Mouse (Mus musculus): ENCODE data around the gene Nmt2. TPM values are rescaled to one million over a fixed set of nuclear protein-coding genes. Genes with fewer than 3 reads are reported as not detected.
A peak's percentile ranks its signal among the peaks of the same experiment; 100 is the strongest.

Nmt2 gene
- polyA plus RNA-seq (2011; ENCODE audit: insufficient read depth, insufficient read length, low replicate concordance, missing spikeins): 7.9 and 15.2 TPM in 2 replicates

GRCm38 (mm10) chr2:3283602-3284472 lies at the start of gene Nmt2:
TSS of gene Nmt2 (plus strand) at chr2:3284212.
- H3K4me3 ChIP-seq (replicated peaks; ENCODE audit: control insufficient read depth, low read depth, low read length): peak within 1 kb of the TSS; percentile 97
- H3K27ac ChIP-seq (ENCODE audit: control insufficient read depth, insufficient read depth, low read depth, low read length, poor library complexity): peak within 1 kb of the TSS; percentile 71

GRCm38 (mm10) chr2:3239255-3239654 lies 44.8 kb upstream of the Nmt2 start:
- WGBS: 65% methylated on average over 5 of the region's 5 CpGs
- TF ChIP-seq POLR2A (IDR thresholded peaks at IDR 0.05; ENCODE audit: borderline replicate concordance, control insufficient read depth, low read depth, low read length) (no peak), CTCF (IDR thresholded peaks at IDR 0.05; ENCODE audit: control insufficient read depth, insufficient read depth, low read length) (no peak)

More at GRCm38 (mm10) chr2:3283602-3284472, at the start of gene Nmt2:
- under 1% methylated on average over 87 of the region's 88 CpGs for WGBS
- TF ChIP-seq POLR2A (IDR thresholded peaks at IDR 0.05; ENCODE audit: borderline replicate concordance, control insufficient read depth, low read depth, low read length) (peak; percentile 75; the same call in 1 of the 2 replicates), CTCF (IDR thresholded peaks at IDR 0.05; ENCODE audit: control insufficient read depth, insufficient read depth, low read length) (no peak)
- H3K4me1 ChIP-seq (ENCODE audit: control insufficient read depth, insufficient read depth, low read length): 0 out of 2 replicates have a peak, but pooled peaks cover 1% of the 10 kb centered on the region

GRCm38 (mm10) chr2:3244251-3244650 lies 39.8 kb upstream of the Nmt2 start:
- Histone ChIP-seq H3K27ac (ENCODE audit: control insufficient read depth, insufficient read depth, low read depth, low read length, poor library complexity) (no peak overlapping the region), H3K4me1 (ENCODE audit: control insufficient read depth, insufficient read depth, low read length) (no peaks in the 10 kb centered on the region), H3K4me3 (replicated peaks; ENCODE audit: control insufficient read depth, low read depth, low read length) (no peak overlapping the region)
- WGBS: 68% methylated on average over 3 of the region's 3 CpGs
- TF ChIP-seq POLR2A (IDR thresholded peaks at IDR 0.05; ENCODE audit: borderline replicate concordance, control insufficient read depth, low read depth, low read length) (no peak), CTCF (IDR thresholded peaks at IDR 0.05; ENCODE audit: control insufficient read depth, insufficient read depth, low read length) (no peak)

More at GRCm38 (mm10) chr2:3239255-3239654, 44.8 kb upstream of the Nmt2 start:
- no peaks in the 10 kb centered on the region for H3K4me1 ChIP-seq (ENCODE audit: control insufficient read depth, insufficient read depth, low read length)
- H3K27ac ChIP-seq (ENCODE audit: control insufficient read depth, insufficient read depth, low read depth, low read length, poor library complexity): no peak overlapping the region
- no peak overlapping the region for H3K4me3 ChIP-seq (replicated peaks; ENCODE audit: control insufficient read depth, low read depth, low read length)

GRCm38 (mm10) chr2:3251309-3251708 lies 32.7 kb upstream of the Nmt2 start:
- Histone ChIP-seq H3K27ac (ENCODE audit: control insufficient read depth, insufficient read depth, low read depth, low read length, poor library complexity) (no peak overlapping the region), H3K4me3 (replicated peaks; ENCODE audit: control insufficient read depth, low read depth, low read length) (no peak overlapping the region), H3K4me1 (ENCODE audit: control insufficient read depth, insufficient read depth, low read length) (no peaks in the 10 kb centered on the region)
- 70% methylated on average over 2 of the region's 2 CpGs for WGBS
- TF ChIP-seq POLR2A (IDR thresholded peaks at IDR 0.05; ENCODE audit: borderline replicate concordance, control insufficient read depth, low read depth, low read length): no peak
- TF ChIP-seq CTCF (IDR thresholded peaks at IDR 0.05; ENCODE audit: control insufficient read depth, insufficient read depth, low read length): no peak

- TF ChIP-seq CTCF (IDR thresholded peaks at IDR 0.05; ENCODE audit: control insufficient read depth, insufficient read depth, low read length): no peak
- TF ChIP-seq POLR2A (IDR thresholded peaks at IDR 0.05; ENCODE audit: borderline replicate concordance, control insufficient read depth, low read depth, low read length): no peak
- Histone ChIP-seq H3K4me1 (ENCODE audit: control insufficient read depth, insufficient read depth, low read length) (no peaks in the 10 kb centered on the region), H3K27ac (ENCODE audit: control insufficient read depth, insufficient read depth, low read depth, low read length, poor library complexity) (no peak overlapping the region), H3K4me3 (replicated peaks; ENCODE audit: control insufficient read depth, low read depth, low read length) (no peak overlapping the region)
- 85% methylated on average over 3 of the region's 3 CpGs for WGBS
Measured at GRCm38 (mm10) chr2:3266466-3266865, 17.5 kb upstream of the Nmt2 start.

- H3K27ac ChIP-seq (ENCODE audit: control insufficient read depth, insufficient read depth, low read depth, low read length, poor library complexity): no peak overlapping the region
- no peak overlapping the region for H3K4me3 ChIP-seq (replicated peaks; ENCODE audit: control insufficient read depth, low read depth, low read length)
- TF ChIP-seq CTCF (IDR thresholded peaks at IDR 0.05; ENCODE audit: control insufficient read depth, insufficient read depth, low read length) (no peak), POLR2A (IDR thresholded peaks at IDR 0.05; ENCODE audit: borderline replicate concordance, control insufficient read depth, low read depth, low read length) (no peak)
- H3K4me1 ChIP-seq (ENCODE audit: control insufficient read depth, insufficient read depth, low read length): no peaks in the 10 kb centered on the region
- 28% methylated on average over 3 of the region's 3 CpGs for WGBS
Measured at GRCm38 (mm10) chr2:3267879-3268278, 16.1 kb upstream of the Nmt2 start.

GRCm38 (mm10) chr2:3273349-3273748 lies 10.7 kb upstream of the Nmt2 start:
- Histone ChIP-seq H3K27ac (ENCODE audit: control insufficient read depth, insufficient read depth, low read depth, low read length, poor library complexity) (no peak overlapping the region), H3K4me1 (ENCODE audit: control insufficient read depth, insufficient read depth, low read length) (no peaks in the 10 kb centered on the region), H3K4me3 (replicated peaks; ENCODE audit: control insufficient read depth, low read depth, low read length) (no peak overlapping the region)
- WGBS: 68% methylated on average over 2 of the region's 2 CpGs
- TF ChIP-seq POLR2A (IDR thresholded peaks at IDR 0.05; ENCODE audit: borderline replicate concordance, control insufficient read depth, low read depth, low read length): no peak

GRCm38 (mm10) chr2:3276106-3276505 lies 7.9 kb upstream of the Nmt2 start:
- H3K4me3 ChIP-seq (replicated peaks; ENCODE audit: control insufficient read depth, low read depth, low read length): no peak overlapping the region
- no peak for TF ChIP-seq CTCF (IDR thresholded peaks at IDR 0.05; ENCODE audit: control insufficient read depth, insufficient read depth, low read length)
- 33% methylated on average over 2 of the region's 2 CpGs for WGBS

More at GRCm38 (mm10) chr2:3276106-3276505, 7.9 kb upstream of the Nmt2 start:
- no peaks in the 10 kb centered on the region for H3K4me1 ChIP-seq (ENCODE audit: control insufficient read depth, insufficient read depth, low read length)
- no peak overlapping the region for H3K27ac ChIP-seq (ENCODE audit: control insufficient read depth, insufficient read depth, low read depth, low read length, poor library complexity)

Measured in bone marrow, adult 2 months (tissue).